Mouse (Mus musculus): Measurements from ENCODE around the gene 1700102P08Rik.
A peak's percentile ranks its signal among the peaks of the same experiment; 100 is the strongest.

Gene 1700102P08Rik

GRCm38 (mm10) chr9:108412221-108412620, 19.6 kb downstream of the 1700102P08Rik start:
- DNase-seq: peak; percentile 18 to 23

- DNase-seq: no peak
Observed at GRCm38 (mm10) chr9:108428384-108428783, 35.8 kb downstream of the 1700102P08Rik start, which contains the start of gene Ccdc36. TSS of gene Ccdc36 (minus strand) at chr9:108428484.

DNA sequence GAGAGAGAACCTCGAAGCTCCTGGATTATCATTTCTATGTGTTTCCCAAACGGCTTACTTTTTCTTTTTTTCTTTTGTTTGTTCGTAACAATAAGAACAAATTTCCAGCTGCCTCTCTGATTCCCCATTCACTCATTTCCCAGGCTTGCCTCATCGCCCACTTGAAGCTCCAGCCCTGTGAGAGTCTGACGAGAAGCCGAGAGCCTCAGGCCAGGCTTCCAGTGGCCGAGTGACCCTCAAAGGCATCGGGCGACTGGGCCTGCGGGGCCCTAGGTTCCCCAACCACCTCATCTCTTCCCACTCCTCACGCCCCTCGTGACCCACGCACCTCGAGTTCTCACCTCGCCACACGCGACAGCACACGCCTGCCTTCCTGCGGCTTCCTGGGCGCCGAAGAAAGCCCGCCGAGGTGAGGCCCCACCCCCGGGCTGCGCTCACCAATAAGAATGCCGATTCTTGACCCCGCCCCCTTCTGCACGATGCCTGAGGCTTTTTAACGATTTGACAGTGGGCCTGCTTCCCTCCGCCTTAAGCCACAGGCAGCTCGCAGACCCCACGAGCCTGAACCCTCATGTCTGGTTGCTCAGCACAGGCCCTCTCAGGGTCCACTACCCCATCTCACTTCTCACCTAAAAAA, 38.9 kb downstream of the 1700102P08Rik start:
- DNase-seq: peak in 1 of 2 experiments; percentile 16

DNA sequence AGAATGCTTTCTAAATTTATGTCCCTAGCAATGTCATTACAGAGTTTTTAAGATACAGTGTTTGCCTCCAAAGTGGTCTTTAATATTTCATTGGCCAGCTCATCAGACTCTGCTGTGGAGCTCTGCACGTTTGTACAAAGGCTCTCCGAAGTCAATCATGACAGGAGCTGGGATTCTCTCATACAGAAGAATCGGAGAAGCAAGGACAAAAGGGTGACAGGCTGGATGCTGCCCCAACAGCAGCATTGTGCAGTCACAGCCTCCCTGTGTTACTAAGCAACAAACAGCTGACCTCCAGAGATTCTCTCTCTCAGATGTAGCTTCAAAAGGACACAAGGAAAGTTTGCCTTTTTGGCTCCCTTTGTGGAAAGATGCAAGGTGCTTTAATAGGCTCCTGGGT, 43.6 kb downstream of the 1700102P08Rik start, which contains the start of gene BC048562:
BC048562 (plus strand) TSS at position 301 of the 400 bp plus-strand sequence.
- DNase-seq: no peak

DNA sequence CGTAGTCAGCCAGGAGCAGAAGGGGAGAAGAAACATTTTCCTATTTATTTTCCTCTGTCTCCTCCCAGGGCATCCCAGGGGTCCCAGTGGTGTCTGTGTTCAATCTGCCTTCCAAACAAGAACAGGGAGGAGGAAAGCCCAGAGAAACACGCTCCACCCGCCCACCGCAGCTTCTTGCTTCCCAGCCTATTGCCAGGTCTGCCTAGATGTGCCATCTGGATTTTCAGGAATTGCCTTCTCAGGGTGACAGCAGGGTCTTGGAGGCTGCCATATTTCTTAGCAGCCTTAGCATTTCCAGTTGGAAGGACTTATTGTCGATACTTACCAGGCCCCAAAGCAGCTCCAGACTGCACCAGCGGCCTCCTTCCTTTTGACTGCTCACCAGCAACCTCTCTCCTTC, 46.6 kb downstream of the 1700102P08Rik start:
- DNase-seq: no peak

DNA sequence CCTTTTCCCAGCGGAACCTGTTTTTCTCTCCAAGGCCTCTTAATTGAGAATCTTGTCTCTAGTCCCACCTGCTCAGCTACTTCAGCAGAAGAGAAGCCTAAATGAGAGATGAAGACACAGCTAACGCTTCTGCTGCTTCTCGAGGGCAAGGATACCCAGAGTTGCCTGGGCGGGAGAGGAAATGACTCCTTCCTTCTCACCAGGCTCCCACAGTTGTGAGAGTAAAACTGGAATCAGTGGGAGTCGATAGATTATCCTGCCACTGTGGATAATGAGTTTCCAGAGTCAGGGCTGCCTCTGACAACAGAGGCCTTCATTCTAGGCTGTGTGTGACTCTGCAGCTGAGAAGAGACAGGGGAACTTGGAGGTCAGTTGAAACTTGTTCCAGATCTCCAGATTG, 47.9 kb downstream of the 1700102P08Rik start:
- no peak for DNase-seq

DNA sequence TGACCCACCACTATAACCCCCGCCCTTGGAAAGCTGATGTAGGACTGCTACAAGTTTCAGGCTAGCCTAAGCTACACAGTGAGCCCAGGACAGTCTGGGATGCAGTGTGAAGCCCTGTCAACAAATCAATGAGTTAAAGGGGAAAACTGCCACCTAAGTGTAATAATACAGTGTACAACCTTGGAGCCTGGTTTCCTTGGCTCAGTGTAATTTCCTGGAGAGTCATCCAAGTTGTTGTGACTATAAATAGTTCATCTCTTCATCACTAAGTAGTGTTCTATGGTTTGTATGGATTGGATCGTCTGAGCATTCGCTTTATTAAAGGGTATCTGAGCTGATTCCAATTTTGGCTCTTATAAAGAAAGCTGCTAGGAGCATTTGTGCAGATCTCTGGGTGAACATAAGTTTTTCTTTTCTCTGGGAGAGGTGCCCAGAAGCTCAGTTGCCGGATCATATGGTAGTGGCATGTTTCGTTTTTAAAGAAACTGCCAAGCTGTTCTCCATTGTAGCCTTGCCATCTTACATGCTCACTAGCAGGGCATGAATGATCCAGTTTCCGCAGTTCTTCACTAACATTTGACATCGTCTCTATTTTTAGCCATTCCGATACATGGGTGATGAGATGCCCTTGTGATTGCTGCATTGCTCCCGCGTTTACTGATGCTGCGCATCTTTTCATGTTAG, 48.8 kb downstream of the 1700102P08Rik start:
- no peak for DNase-seq

- peak; percentile 15 to 35 for DNase-seq
Observed at GRCm38 (mm10) chr9:108445125-108445524, 52.5 kb downstream of the 1700102P08Rik start.

- DNase-seq: no peak
Observed at GRCm38 (mm10) chr9:108449860-108450259, 57.3 kb downstream of the 1700102P08Rik start.

GRCm38 (mm10) chr9:108450292-108451169, 57.9 kb downstream of the 1700102P08Rik start:
- no peak for DNase-seq

GRCm38 (mm10) chr9:108451170-108451493, 58.5 kb downstream of the 1700102P08Rik start:
- no peak for DNase-seq

GRCm38 (mm10) chr9:108451519-108452160, 59.0 kb downstream of the 1700102P08Rik start:
- DNase-seq: no peak

GRCm38 (mm10) chr9:108452291-108452906, 59.8 kb downstream of the 1700102P08Rik start:
- DNase-seq: peak; percentile 92 to 93

DNA sequence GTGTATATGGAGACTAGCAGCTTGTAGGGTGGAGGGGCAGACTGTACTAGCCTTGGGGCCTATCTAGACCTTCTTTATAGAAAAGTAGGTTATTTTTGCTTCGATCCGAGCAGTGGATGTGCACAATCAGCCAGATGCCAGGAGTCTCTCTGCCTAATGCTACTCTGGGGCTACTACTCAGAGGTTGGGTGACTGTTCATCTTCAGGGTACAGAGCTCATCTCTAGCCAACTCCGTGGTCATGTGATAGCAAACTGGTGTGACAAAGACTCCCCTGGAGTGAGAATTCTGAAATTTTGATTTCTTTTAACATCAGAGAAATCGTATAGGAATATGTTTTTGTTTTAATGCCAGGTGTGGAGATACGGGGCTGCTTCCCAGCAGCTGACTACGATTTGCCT, 60.3 kb downstream of the 1700102P08Rik start:
- no peak for DNase-seq

DNA sequence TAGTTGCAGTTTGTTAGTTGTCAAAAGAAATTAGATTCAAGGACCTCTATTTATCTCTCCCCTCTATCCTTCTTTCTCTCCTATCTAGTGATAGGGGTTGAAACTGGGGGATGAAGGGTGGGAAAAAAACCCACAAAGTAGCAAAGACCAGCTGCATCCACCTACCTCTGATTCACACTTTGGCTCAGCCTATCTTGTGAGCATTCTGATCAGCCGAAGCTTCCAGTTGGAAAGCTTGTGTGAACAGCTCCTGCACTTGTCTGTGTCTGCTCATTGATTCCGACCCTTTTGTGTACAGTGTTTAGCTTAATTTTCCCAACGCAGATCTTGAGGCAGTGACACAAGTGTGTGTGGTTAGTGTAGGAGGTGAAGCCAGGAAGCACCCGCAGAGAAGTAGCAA, 60.9 kb downstream of the 1700102P08Rik start:
- no peak for DNase-seq

DNA sequence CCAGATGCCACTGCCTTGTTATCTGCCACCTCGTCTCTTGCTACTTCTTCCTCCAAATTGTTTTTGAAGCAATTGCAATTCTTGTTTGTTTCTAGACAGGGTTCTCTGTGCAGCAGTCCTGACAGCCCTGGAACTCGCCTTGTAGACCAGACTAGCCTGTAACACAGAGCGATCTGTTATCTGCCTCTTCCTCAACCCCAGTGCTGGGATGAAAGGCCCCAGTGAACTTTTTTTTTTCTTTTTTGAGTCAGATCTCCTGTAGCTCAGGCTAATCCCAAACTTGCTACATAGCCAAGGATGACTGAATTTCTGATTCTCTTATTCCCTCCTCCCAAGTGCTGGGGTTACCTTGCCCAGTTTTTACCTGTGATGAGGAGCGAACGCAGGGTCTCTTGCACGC, 61.8 kb downstream of the 1700102P08Rik start:
- DNase-seq: no peak

DNA sequence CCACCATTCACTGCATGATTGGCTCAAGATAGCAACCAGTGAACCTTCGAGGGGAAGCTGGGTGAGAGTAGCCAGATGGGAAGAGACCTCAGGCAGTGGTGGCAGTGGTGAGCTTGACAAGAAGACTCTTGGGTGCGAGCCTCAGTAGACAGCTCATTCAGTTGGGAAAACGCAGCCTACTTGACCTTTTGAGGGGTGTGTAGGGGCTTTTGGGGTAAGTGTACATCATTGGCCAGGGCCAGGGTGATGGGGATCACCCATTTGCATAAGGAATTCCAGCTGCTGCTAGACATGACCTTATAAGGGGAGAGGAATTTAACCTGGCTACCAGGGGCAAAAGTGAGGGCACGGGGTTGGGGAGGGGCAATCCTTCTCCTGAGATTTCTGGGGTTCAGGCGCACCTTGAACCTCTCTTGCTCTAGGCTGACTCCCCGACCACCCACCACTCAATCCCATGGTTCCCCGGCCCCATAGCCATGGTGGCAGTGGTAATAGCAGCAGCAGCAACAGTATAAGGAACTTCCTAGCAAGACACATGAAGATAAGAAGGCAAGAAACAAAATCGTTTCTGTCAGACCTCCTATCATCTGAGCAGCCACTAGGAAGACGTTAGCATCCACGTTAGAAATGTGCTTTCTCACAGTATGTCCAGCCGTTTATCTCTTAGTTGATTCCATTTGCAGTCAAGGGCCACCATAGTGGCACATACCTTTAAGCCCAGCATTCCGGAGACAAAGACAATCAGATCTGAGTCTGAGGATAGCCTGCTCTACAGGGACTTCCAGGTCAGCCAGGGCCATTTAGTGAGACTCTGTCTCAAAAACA, 63.4 kb downstream of the 1700102P08Rik start:
- DNase-seq: no peak

DNA sequence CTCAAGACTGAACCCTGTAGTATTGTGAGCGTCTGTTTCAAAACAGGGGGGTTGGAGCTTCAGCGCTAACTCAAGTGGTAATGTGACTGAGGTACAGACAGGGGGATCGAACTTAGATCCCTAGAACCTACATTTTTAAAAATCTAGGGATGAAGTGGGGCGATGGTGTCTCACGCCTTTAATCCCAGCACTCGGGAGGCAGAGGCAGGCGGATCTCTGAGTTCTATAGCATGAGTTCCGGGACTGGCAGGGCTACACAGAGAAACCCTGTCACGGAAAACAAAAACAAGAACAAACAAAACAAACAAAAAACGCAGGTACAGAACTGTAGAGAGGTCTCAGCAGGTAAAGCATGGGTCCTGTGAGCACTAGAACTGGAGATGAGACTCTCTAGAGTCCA, 64.3 kb downstream of the 1700102P08Rik start:
- DNase-seq: no peak

DNA sequence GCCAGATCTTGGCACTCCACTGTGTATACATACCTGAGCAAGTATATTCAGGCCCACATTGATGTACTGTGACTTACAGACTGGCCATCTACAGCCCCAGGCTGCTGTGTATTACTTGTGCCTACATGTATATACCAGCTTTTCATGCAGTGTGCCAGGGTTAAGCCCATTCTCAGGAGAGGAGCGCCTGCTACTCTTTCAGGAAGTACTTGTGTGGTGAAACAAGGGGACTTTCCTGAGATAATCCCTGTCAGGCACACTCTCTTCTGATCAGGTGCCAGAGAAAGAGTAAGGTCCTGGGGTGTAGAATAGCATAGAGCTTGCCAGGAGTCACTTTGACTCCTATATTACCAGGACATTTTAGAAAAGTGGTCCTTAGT, 67.3 kb downstream of the 1700102P08Rik start:
- DNase-seq: no peak

All from B cell, adult 2 months (primary cell).